Mouse (Mus musculus) E14TG2a.4 (cell line): ENCODE measurements around the gene Pla2g4c.
"Not testable (repeated sequence)": the region's sequence is repeated elsewhere in the genome, so short reads cannot be mapped to it uniquely, and the experiment has no call there.

Experiments used
- H3K27me3 ChIP-seq: 2 replicates; pipeline ENCODE4 v1.6.1; 2014; ENCODE audit warnings: low read length, control low read depth; ENCODE audit not compliant: insufficient read depth
- H3K36me3 ChIP-seq: 2 replicates; pipeline ENCODE4 v1.6.1; 2014; ENCODE audit warnings: low read length, control low read depth; ENCODE audit not compliant: insufficient read depth
- H3K4me1 ChIP-seq: replicated peaks from 2 replicates; pipeline ENCODE4 v1.6.1; 2014; ENCODE audit warnings: low read depth, low read length, control low read depth
- H3K4me3 ChIP-seq: replicated peaks from 2 replicates; pipeline ENCODE4 v1.5.1; 2014; ENCODE audit warnings: mild to moderate bottlenecking, low read length
- H3K9me3 ChIP-seq: 2 replicates; pipeline ENCODE4 v1.6.1; 2014; ENCODE audit warnings: low read length, control low read depth
- CTCF ChIP-seq: conservative IDR thresholded peaks from 2 replicates; pipeline ENCODE4 v1.5.1; 2014; ENCODE audit warnings: low read length
- NANOG ChIP-seq: IDR thresholded peaks from 2 replicates; pipeline ENCODE4 v1.6.1; 2014; ENCODE audit warnings: borderline replicate concordance, low read length, mixed read lengths
- POU5F1 ChIP-seq: IDR thresholded peaks from 2 replicates; pipeline ENCODE4 v1.6.1; 2014; ENCODE audit warnings: low read length, borderline replicate concordance

Gene Pla2g4c

DNA sequence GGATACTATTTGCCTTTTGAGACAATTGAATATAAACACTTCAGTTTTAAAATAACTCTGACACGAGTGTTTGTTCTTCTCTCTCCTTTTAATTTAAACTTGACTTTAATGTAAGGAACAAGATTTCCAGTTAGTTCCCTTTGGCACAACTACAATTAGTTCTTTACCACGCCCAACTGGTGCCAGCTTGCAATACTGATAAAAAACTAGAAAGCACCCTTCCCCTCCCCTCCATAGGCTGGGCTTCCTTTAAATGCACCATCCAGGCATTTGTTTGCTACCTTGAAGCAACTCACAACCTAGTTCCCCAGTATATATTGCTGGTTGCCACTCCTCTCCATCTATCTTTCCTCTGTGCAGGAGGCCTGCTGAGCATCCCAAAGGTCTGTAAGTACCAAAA is at the start of gene Pla2g4c:
Gene Pla2g4c (plus strand): TSS at position 340 of the 400 bp plus-strand sequence.
- TF ChIP-seq POU5F1: no peak
- no peak for TF ChIP-seq NANOG
- Histone ChIP-seq H3K4me1 (no peaks in the 10 kb centered on the region), H3K36me3 (no peaks in the 10 kb centered on the region), H3K9me3 (no peaks in the 10 kb centered on the region), H3K27me3 (no peaks in the 10 kb centered on the region), H3K4me3 (no peak within 1 kb of the TSS)

DNA sequence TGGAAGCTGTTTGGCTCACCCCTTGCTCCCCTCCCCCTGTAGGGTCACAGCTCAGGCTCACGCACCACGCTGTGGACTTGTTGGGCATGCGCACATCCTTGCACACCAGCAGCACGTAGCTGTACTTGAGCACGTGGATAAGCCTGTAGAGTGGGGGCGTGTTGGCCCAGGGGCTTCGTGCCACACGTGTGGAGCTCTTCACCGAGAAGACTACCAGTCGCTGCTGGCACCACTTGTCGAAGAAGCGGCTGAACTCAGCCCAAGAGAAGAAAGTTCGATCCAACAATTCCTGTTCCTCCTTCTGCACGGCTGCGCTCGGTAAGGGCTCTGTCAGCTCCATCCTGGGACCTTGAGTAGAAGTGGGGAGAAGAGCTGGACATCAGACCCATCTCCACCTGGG is 47.4 kb upstream of the Pla2g4c start, which contains the start of gene Lig1:
Gene Lig1 (plus strand): TSS at position 203 of the 400 bp plus-strand sequence.
- H3K9me3 ChIP-seq: no peaks in the 10 kb centered on the region
- H3K27me3 ChIP-seq: no peaks in the 10 kb centered on the region
- peaks cover 48% of the 10 kb centered on the region for H3K36me3 ChIP-seq
- peaks cover 24% of the 10 kb centered on the region for H3K4me1 ChIP-seq
- peak within 1 kb of the TSS; percentile 86 for H3K4me3 ChIP-seq
- no peak for TF ChIP-seq POU5F1
- no peak for TF ChIP-seq NANOG

DNA sequence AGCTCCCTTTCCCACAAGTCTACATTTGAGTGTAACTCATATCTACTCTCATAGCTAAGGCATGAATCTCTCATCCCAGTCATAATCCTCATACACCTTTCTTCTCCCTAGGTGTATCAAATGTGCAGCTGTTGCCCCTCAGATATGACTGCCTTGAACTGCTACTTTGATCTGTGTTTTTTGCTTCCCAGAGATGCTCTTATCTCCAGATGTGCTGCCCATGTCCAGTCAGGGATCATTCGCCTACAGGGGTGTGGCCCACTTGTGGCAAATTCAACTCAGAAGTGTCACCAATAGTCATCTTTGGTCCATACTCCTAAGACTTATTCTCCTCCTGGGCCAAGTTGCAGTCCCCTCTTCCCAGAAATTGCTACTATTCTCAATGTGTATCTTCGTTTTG is 46.6 kb upstream of the Pla2g4c start:
- H3K36me3 ChIP-seq: peaks cover 56% of the 10 kb centered on the region
- H3K9me3 ChIP-seq: no peaks in the 10 kb centered on the region
- H3K4me3 ChIP-seq: peak overlapping the region; percentile 86
- peaks cover 24% of the 10 kb centered on the region for H3K4me1 ChIP-seq
- TF ChIP-seq POU5F1 (no peak), CTCF (no peak), NANOG (no peak)
- no peaks in the 10 kb centered on the region for H3K27me3 ChIP-seq

DNA sequence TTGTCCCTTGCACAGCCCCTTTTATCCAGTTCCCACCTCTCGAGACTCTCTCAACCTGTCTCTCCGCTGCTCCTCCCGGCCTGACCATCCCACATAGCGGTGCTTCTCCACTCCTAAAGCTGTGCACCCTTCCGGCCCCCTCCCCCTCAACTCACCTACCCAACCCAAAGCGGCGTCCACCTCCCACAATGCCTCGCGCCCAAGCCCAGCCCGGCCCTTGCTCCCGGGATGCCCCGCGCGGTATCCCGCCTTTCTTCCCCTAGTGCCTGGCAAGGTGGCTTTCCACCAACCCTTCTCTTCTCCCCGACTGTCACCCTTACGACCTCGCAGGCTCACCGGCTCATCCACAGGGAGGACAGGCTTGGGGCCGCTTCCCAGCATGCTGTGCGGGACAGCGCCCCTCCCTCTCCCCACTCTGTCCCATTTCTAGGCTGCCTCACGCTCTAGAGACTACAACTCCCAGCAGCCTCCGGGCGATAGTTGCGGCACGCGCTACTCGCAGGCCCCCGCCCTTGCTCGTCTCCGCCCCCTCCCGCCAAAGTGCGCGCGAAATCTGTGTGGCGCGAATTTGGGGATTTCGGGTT is 46.1 kb upstream of the Pla2g4c start, which contains the start of gene Zswim9:
Gene Zswim9 (minus strand): TSS at position 414 of the 584 bp plus-strand sequence.
- Histone ChIP-seq H3K4me1 (peaks cover 24% of the 10 kb centered on the region), H3K4me3 (peak within 1 kb of the TSS; percentile 86), H3K36me3 (peaks cover 60% of the 10 kb centered on the region), H3K27me3 (no peaks in the 10 kb centered on the region), H3K9me3 (no peaks in the 10 kb centered on the region)
- TF ChIP-seq CTCF (no peak), NANOG (no peak), POU5F1 (no peak)

DNA sequence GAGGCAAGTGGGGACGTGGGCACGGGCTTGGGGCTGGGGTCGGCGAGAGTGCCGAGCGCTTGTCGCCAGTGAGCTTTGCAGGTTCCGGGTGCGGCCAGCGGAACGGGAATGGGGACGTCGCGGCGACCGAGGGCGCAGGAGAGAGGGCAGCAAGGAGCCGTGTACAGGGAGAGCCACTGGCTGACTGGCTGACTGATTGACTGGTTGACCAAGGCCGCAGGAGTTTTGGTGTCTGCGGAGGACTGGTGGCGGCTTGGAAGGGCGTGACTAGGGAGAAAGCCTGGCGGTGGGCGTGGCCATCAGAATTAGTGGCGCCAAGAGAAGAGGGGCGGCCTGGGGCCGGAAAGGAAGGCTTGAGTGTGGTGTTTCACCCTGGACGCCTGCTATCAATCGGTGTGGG is 45.5 kb upstream of the Pla2g4c start:
- peaks cover 66% of the 10 kb centered on the region for H3K36me3 ChIP-seq
- H3K4me3 ChIP-seq: peak overlapping the region; percentile 86
- H3K27me3 ChIP-seq, H3K9me3 ChIP-seq: not testable (repeated sequence)
- H3K4me1 ChIP-seq: peaks cover 24% of the 10 kb centered on the region

DNA sequence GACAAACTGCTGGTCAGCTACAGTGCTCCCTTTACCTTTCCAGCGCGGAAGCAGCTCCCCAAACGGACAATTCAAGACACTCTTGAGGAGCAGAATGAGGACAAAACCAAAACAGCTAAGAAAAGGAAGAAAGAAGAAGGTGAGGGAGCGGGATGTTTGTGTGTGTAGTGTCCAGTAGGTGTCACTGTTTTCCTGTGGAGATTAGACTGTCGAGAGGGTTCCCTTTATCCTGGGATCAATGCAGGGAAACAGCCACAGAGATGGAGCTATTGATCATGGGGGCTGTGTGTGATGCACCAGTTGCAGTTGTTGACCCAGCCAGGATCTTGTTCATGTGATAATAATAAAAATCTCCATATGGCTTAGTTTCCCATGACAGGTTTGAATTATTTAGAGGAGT is 35.8 kb upstream of the Pla2g4c start:
- H3K36me3 ChIP-seq: peaks cover 100% of the 10 kb centered on the region
- no peak for TF ChIP-seq NANOG
- TF ChIP-seq CTCF: peak; percentile 56
- no peak for TF ChIP-seq POU5F1
- H3K27me3 ChIP-seq: no peaks in the 10 kb centered on the region
- no peak overlapping the region for H3K4me3 ChIP-seq
- H3K4me1 ChIP-seq: no peaks in the 10 kb centered on the region
- H3K9me3 ChIP-seq: peaks cover 47% of the 10 kb centered on the region

DNA sequence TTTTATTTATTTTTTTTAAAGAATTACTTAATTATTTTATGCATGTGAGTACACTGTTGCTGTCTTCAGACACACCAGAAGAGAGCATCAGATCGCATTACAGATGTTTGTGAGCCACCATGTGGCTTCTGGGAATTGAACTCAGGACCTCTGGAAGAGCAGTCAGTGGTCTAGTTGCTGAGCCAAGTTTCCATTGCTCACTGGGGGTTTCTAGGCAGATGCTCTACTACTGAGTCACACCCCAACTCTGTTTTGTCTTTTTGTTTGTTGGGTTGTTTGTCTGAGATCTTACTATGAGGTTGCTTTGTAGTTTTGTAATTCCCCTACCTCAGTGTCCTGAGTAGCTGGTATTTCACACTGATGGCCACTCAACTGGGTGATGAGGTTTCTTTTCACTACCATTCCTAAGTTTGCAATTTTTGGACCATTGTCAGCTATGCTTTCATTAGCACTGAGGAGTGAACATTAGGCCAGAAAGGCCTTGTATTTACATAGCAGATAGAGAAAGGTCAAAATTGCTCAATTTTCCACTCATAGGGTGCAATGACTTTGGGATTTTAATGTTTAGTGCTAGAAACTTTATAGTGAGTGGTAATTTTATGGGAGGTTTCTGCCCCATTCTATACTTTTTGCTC is 34.3 kb upstream of the Pla2g4c start:
- no peak overlapping the region for H3K4me3 ChIP-seq
- H3K9me3 ChIP-seq: peaks cover 63% of the 10 kb centered on the region
- peaks cover 100% of the 10 kb centered on the region for H3K36me3 ChIP-seq
- TF ChIP-seq NANOG (no peak), CTCF (no peak), POU5F1 (no peak)
- H3K4me1 ChIP-seq: no peaks in the 10 kb centered on the region
- H3K27me3 ChIP-seq: no peaks in the 10 kb centered on the region

DNA sequence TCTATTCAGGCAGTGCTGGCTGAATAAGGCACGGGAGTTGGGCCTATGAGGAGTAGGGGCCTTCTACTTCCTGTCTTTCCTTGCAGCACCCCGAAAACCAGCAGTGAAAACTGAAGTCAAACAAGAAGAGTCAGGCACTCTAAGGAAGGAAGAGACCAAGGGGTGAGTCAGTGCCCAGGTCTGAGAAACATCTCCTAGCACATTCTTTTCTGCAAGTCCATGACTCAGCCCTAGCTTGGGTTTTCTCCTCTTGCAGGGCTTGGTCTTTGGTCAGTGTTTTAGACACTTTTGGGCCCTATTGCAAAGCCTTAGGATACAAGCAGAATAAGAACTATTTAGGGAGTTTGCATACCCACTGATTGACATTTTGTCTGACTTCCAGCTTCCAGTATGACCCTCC is 33.1 kb upstream of the Pla2g4c start:
- Histone ChIP-seq H3K27me3 (no peaks in the 10 kb centered on the region), H3K4me3 (no peak overlapping the region), H3K4me1 (no peaks in the 10 kb centered on the region), H3K9me3 (peaks cover 75% of the 10 kb centered on the region), H3K36me3 (peaks cover 100% of the 10 kb centered on the region)
- TF ChIP-seq POU5F1 (no peak), CTCF (no peak), NANOG (no peak)
